Comparison of ENCODE assay signal across 11 mouse cellular contexts in genomic region chr11:95987854-95988447, GRCm38 (mm10). TPM values are rescaled to one million over a fixed set of nuclear protein-coding genes. Genes with fewer than 3 reads are reported as not detected.
DNase-seq lines count a peak whose midpoint lies in the region; ATAC-seq and TF ChIP-seq lines count a peak whose summit lies in the region.
"Had no signal": no experiment of that assay in that cellular context is flagged by ENCODE, and none has a peak within 500 bp of the region (broad histone marks: within the 10 kb centered on the region; RNA-seq: fewer than 3 reads in every experiment).

No protein-coding gene starts in this region.

- no peak for TF ChIP-seq CTCF in MEL (IDR thresholded peaks at IDR 0.05 in 2 of 3, conservative IDR thresholded peaks at IDR 0.05 in 1 of 3; ENCODE audit: control insufficient read depth in 1 of 3, insufficient read depth in 1 of 3, low read depth in 2 of 3, low read length in 3 of 3, poor library complexity in 1 of 3, severe bottlenecking in 1 of 3)
- TF ChIP-seq CTCF in lung, postnatal 0 days (IDR thresholded peaks at IDR 0.05), result no peak

- TF ChIP-seq EP300 in MEL (IDR thresholded peaks at IDR 0.05; ENCODE audit: low read depth in 1 of 2, low read length in 2 of 2), result peak; percentile 55 to 68; a peak in 3 of 4 replicates
- TF ChIP-seq EP300 in lung, postnatal 0 days (IDR thresholded peaks at IDR 0.05), result no peak

- no peak for ATAC-seq in heart, embryonic 15.5 days (replicated peaks; ENCODE audit: insufficient number of reproducible peaks, insufficient read depth, low FRiP score, low read depth)
- no peak for ATAC-seq in hindbrain, embryonic 15.5 days (ENCODE audit: low FRiP score, low read depth)
- ATAC-seq in lung, postnatal 0 days, result peak; percentile 63
- ATAC-seq: CD4-positive, CD25-positive, alpha-beta regulatory T cell, adult 4 months had no signal

- H3K4me1 ChIP-seq in heart, embryonic 15.5 days (replicated peaks), result peaks cover 63% of the 10 kb centered on the region
- peaks cover 9 to 14% of the 10 kb centered on the region in 2 experiments for H3K4me1 ChIP-seq in MEL (ENCODE audit: control insufficient read depth in 1 of 2, insufficient read depth in 2 of 2, low read length in 2 of 2)
- peaks cover 42% of the 10 kb centered on the region for H3K4me1 ChIP-seq in hindbrain, embryonic 15.5 days (replicated peaks)
- H3K4me1 ChIP-seq in lung, postnatal 0 days (ENCODE audit: insufficient read depth, low read depth, low read length), result peaks cover 20% of the 10 kb centered on the region

- TF ChIP-seq POLR2A in MEL (IDR thresholded peaks at IDR 0.05; ENCODE audit: control insufficient read depth in 1 of 2, insufficient read depth in 1 of 2, low read depth in 1 of 2, low read length in 2 of 2, poor library complexity in 1 of 2), result no peak

- H3K4me2 ChIP-seq in heart, embryonic 15.5 days, result peak overlapping the region; percentile 31; the same call in 1 of the 2 replicates
- no peak overlapping the region for H3K4me2 ChIP-seq in hindbrain, embryonic 15.5 days
- H3K4me2 ChIP-seq in lung, postnatal 0 days (replicated peaks; ENCODE audit: low read depth, low read length), result peak overlapping the region; percentile 19; the same call in 1 of the 2 replicates

- TF ChIP-seq RAD21 in MEL (IDR thresholded peaks at IDR 0.05; ENCODE audit: low read depth, low read length), result no peak

- H3K9ac ChIP-seq in heart, embryonic 15.5 days, result peak overlapping the region; percentile 22; the same call in 1 of the 2 replicates
- peak overlapping the region; percentile 21; the same call in 1 of the 2 replicates for H3K9ac ChIP-seq in MEL (ENCODE audit: control insufficient read depth, low read depth, low read length, poor library complexity, severe bottlenecking)
- H3K9ac ChIP-seq in hindbrain, embryonic 15.5 days, result no peak overlapping the region
- H3K9ac ChIP-seq in lung, postnatal 0 days (replicated peaks; ENCODE audit: low read depth), result no peak overlapping the region

- H3K27ac ChIP-seq in heart, embryonic 15.5 days, result peak overlapping the region; percentile 74
- peak overlapping the region; percentile 32 for H3K27ac ChIP-seq in MEL (ENCODE audit: control insufficient read depth, low read depth, low read length)
- H3K27ac ChIP-seq in hindbrain, embryonic 15.5 days (replicated peaks), result peak overlapping the region; percentile 33; the same call in 1 of the 2 replicates
- peak overlapping the region; percentile 77 for H3K27ac ChIP-seq in lung, postnatal 0 days (ENCODE audit: low read length)

- no peak for DNase-seq in heart, postnatal 10 days
- peak; percentile 74 for DNase-seq in MEL (ENCODE audit: low read depth, low spot score)
- DNase-seq in lung, postnatal 0 days (ENCODE audit: low spot score), result peak; percentile 61
- DNase-seq in layer of hippocampus, postnatal 25 days (ENCODE audit: extremely low spot score in 1 of 2, low spot score in 1 of 2), result no peak
- no peak for DNase-seq in natural killer cell, adult 2 months (ENCODE audit: low spot score in 2 of 2)
- no peak for DNase-seq in adipocyte (ENCODE audit: low spot score)

- 69% methylated on average over 6 of the region's 6 CpGs for WGBS in heart, embryonic 15.5 days
- 76% methylated on average over 6 of the region's 6 CpGs for WGBS in hindbrain, embryonic 15.5 days
- 52% methylated on average over 6 of the region's 6 CpGs for WGBS in lung, postnatal 0 days

- no peaks in the 10 kb centered on the region for H3K27me3 ChIP-seq in heart, embryonic 15.5 days
- H3K27me3 ChIP-seq in MEL (ENCODE audit: control insufficient read depth in 1 of 2, insufficient read depth in 2 of 2, low read length in 2 of 2), result no peaks in the 10 kb centered on the region
- no peaks in the 10 kb centered on the region for H3K27me3 ChIP-seq in hindbrain, embryonic 15.5 days
- H3K27me3 ChIP-seq in lung, postnatal 0 days (replicated peaks; ENCODE audit: insufficient read depth, low read length), result no peaks in the 10 kb centered on the region

- no peaks in the 10 kb centered on the region for H3K79me2 ChIP-seq in MEL (ENCODE audit: control insufficient read depth, insufficient read depth, low read length, poor library complexity)

- H3K36me3 ChIP-seq in heart, embryonic 15.5 days, result no peaks in the 10 kb centered on the region
- H3K36me3 ChIP-seq in MEL (ENCODE audit: control insufficient read depth in 1 of 2, insufficient read depth in 2 of 2, low read length in 2 of 2), result peaks cover 0 to 14% of the 10 kb centered on the region in 2 experiments; a peak in 2 of 4 replicates
- H3K36me3 ChIP-seq in hindbrain, embryonic 15.5 days, result no peaks in the 10 kb centered on the region
- no peaks in the 10 kb centered on the region for H3K36me3 ChIP-seq in lung, postnatal 0 days (ENCODE audit: insufficient read depth, low read length)

- no peak overlapping the region for H3K4me3 ChIP-seq in heart, embryonic 15.5 days
- H3K4me3 ChIP-seq in MEL (ENCODE audit: control insufficient read depth in 1 of 2, insufficient read depth in 1 of 2, low read depth in 2 of 2, low read length in 2 of 2), result peak overlapping the region; percentile 14 to 38; a peak in 2 of 4 replicates
- H3K4me3 ChIP-seq in hindbrain, embryonic 15.5 days, result no peak overlapping the region
- no peak overlapping the region for H3K4me3 ChIP-seq in lung, postnatal 0 days (ENCODE audit: low read depth, low read length)

- intact Hi-C loops in heart, postnatal 10 days (cut with DNase I), result no loop called here

- H3K9me3 ChIP-seq in heart, embryonic 15.5 days (replicated peaks), result no peaks in the 10 kb centered on the region
- H3K9me3 ChIP-seq in MEL (replicated peaks; ENCODE audit: insufficient read depth, low read length), result no peaks in the 10 kb centered on the region
- no peaks in the 10 kb centered on the region for H3K9me3 ChIP-seq in hindbrain, embryonic 15.5 days
- no peaks in the 10 kb centered on the region for H3K9me3 ChIP-seq in lung, postnatal 0 days (ENCODE audit: low read length)

TF ChIP-seq in MEL, 35 proteins besides CTCF, POLR2A, EP300 and RAD21 (continues in another document):
- TF ChIP-seq BHLHE40 (IDR thresholded peaks at IDR 0.05; ENCODE audit: borderline replicate concordance, low read depth, low read length), result peak; percentile 87
- peak; percentile 68; the same call in 1 of the 2 replicates for TF ChIP-seq MYC (IDR thresholded peaks at IDR 0.05; ENCODE audit: low read depth, low read length)
- TF ChIP-seq MAZ (IDR thresholded peaks at IDR 0.05; ENCODE audit: low read depth, low read length), result 0 out of 2 replicates have a peak, but pooled peaks have one; percentile 44
- TF ChIP-seq TBP (IDR thresholded peaks at IDR 0.05; ENCODE audit: low read depth, low read length), result no peak
- 0 out of 2 replicates have a peak, but pooled peaks have one; percentile 34 for TF ChIP-seq HCFC1 (IDR thresholded peaks at IDR 0.05; ENCODE audit: low read depth, low read length)
- no peak for TF ChIP-seq CHD2 (IDR thresholded peaks at IDR 0.05; ENCODE audit: low read length)
- peak; percentile 47; the same call in 1 of the 2 replicates for TF ChIP-seq SIN3A (IDR thresholded peaks at IDR 0.05; ENCODE audit: low read length)
- TF ChIP-seq ELF1 (IDR thresholded peaks at IDR 0.05; ENCODE audit: low read depth, low read length), result no peak
- no peak for TF ChIP-seq MXI1 (IDR thresholded peaks at IDR 0.05; ENCODE audit: low read depth, low read length)
- TF ChIP-seq ZMIZ1 (IDR thresholded peaks at IDR 0.05; ENCODE audit: low read depth, low read length), result no peak
- TF ChIP-seq MEF2A (IDR thresholded peaks at IDR 0.05; ENCODE audit: extremely low read depth, insufficient replicate concordance, low read depth, low read length, poor library complexity, severe bottlenecking), result peak; percentile 9; the same call in 1 of the 2 replicates
- TF ChIP-seq USF2 (IDR thresholded peaks at IDR 0.05; ENCODE audit: borderline replicate concordance in 1 of 2, insufficient read depth in 1 of 2, low read depth in 1 of 2, low read length in 2 of 2), result 0 out of 4 replicates have a peak, but pooled peaks of 1 of the 2 experiments have one; percentile 40
- TF ChIP-seq MAX (IDR thresholded peaks at IDR 0.05; ENCODE audit: low read length), result peak; percentile 76
- TF ChIP-seq USF1 (IDR thresholded peaks at IDR 0.05; ENCODE audit: low read depth, low read length), result peak; percentile 83
- peak; percentile 79 for TF ChIP-seq TCF12 (IDR thresholded peaks at IDR 0.05; ENCODE audit: low read depth, low read length)
- TF ChIP-seq POLR2AphosphoS5 (IDR thresholded peaks at IDR 0.05; ENCODE audit: borderline replicate concordance, low read depth, low read length), result no peak

RNA-seq across cellular contexts. Expression of gene Igf2bp1, which starts 17.8 kb away (rescaled TPM):
- polyA plus RNA-seq in heart, embryonic 15.5 days (2015; fragmentation: Nextera tagmentation; extraction: Ambion mirVana), result 20.6 and 25.7 TPM in 2 replicates
- total RNA-seq in heart, postnatal 10 days (2021), result under 1 TPM; 0.45 to 0.72 TPM
- total RNA-seq in MEL (2012; rRNA removed), result 0.03 and 0.15 TPM in 2 replicates
- polyA plus RNA-seq in MEL (2012; ENCODE audit: insufficient read depth in 1 of 2, insufficient read length in 2 of 2, low read depth in 1 of 2, low replicate concordance in 2 of 2, missing spikeins in 1 of 2), result not detected
- polyA plus RNA-seq in hindbrain, embryonic 15.5 days (2015; fragmentation: Nextera tagmentation; extraction: Ambion mirVana), result 11.8 and 14.2 TPM in 2 replicates
- 4.3 and 6.1 TPM in 2 replicates for polyA plus RNA-seq in lung, postnatal 0 days (2015; fragmentation: Nextera tagmentation; extraction: Ambion mirVana)
- under 1 TPM in 1 of 2 experiments, not detected in 1; 0.12 TPM for total RNA-seq in layer of hippocampus, postnatal 25 days (2021)
- total RNA-seq: common myeloid progenitor, adult 5-6 weeks had no signal
- polyA plus RNA-seq: CD4-positive, CD25-positive, alpha-beta regulatory T cell, adult 4 months had no signal

RNA-seq across cellular contexts. Expression of gene Gip, which starts 36.4 kb away (rescaled TPM):
- polyA plus RNA-seq in heart, embryonic 15.5 days (2015; fragmentation: Nextera tagmentation; extraction: Ambion mirVana), result not detected in 2 replicates
- not detected for total RNA-seq in heart, postnatal 10 days (2021)
- total RNA-seq in MEL (2012; rRNA removed), result 3.8 and 5.0 TPM in 2 replicates
- 1 to 10 TPM in 1 of 2 experiments, not detected in 1; 7.0 TPM for polyA plus RNA-seq in MEL (2012; ENCODE audit: insufficient read depth in 1 of 2, insufficient read length in 2 of 2, low read depth in 1 of 2, low replicate concordance in 2 of 2, missing spikeins in 1 of 2)
- not detected in 2 replicates for polyA plus RNA-seq in hindbrain, embryonic 15.5 days (2015; fragmentation: Nextera tagmentation; extraction: Ambion mirVana)
- not detected in 2 replicates for polyA plus RNA-seq in lung, postnatal 0 days (2015; fragmentation: Nextera tagmentation; extraction: Ambion mirVana)
- not detected for total RNA-seq in layer of hippocampus, postnatal 25 days (2021)
- total RNA-seq: adrenal gland, adult 18-20 months; common myeloid progenitor, adult 5-6 weeks had no signal
- polyA plus RNA-seq: CD4-positive, CD25-positive, alpha-beta regulatory T cell, adult 4 months had no signal

RNA-seq across cellular contexts. Expression of gene Snf8, which starts 46.7 kb away (rescaled TPM):
- 65.5 and 74.2 TPM in 2 replicates for polyA plus RNA-seq in heart, embryonic 15.5 days (2015; fragmentation: Nextera tagmentation; extraction: Ambion mirVana)
- total RNA-seq in heart, postnatal 10 days (2021), result 10 to 100 TPM; 54.3 to 56.9 TPM
- 135 and 137 TPM in 2 replicates for total RNA-seq in MEL (2012; rRNA removed)
- 100 to 1,000 TPM in 1 of 2 experiments, not detected in 1; 183 TPM for polyA plus RNA-seq in MEL (2012; ENCODE audit: insufficient read depth in 1 of 2, insufficient read length in 2 of 2, low read depth in 1 of 2, low replicate concordance in 2 of 2, missing spikeins in 1 of 2)
- polyA plus RNA-seq in hindbrain, embryonic 15.5 days (2015; fragmentation: Nextera tagmentation; extraction: Ambion mirVana), result 128 and 129 TPM in 2 replicates
- 72.9 and 77.9 TPM in 2 replicates for polyA plus RNA-seq in lung, postnatal 0 days (2015; fragmentation: Nextera tagmentation; extraction: Ambion mirVana)
- total RNA-seq in layer of hippocampus, postnatal 25 days (2021), result 100 to 1,000 TPM in 1 of 2 experiments, 10 to 100 TPM in 1; 99.8 to 103 TPM

Comparison
In these comparisons a context has a peak if more than half of its experiments do, and no peak if none do; other contexts are left out.
1. H3K4me3 ChIP-seq: peak in MEL (2 of 2); none in heart, embryonic 15.5 days (single experiment), hindbrain, embryonic 15.5 days (single experiment) and lung, postnatal 0 days (single experiment).
2. H3K9ac ChIP-seq: peak in heart, embryonic 15.5 days (single experiment) and MEL (single experiment); none in hindbrain, embryonic 15.5 days (single experiment) and lung, postnatal 0 days (single experiment).
3. DNase-seq: peak in MEL (single experiment) and lung, postnatal 0 days (single experiment); none in heart, postnatal 10 days (0 of 2), layer of hippocampus, postnatal 25 days (0 of 2), natural killer cell, adult 2 months (0 of 2) and adipocyte (single experiment).
4. Peak in every context shown above with its lines, with median percentiles within 50 percentile points of each other: H3K27ac ChIP-seq.